Mouse (Mus musculus) right cerebral cortex, adult 2 months (tissue): Measurements from ENCODE around the gene Bad.

Source experiments
- DNase-seq, 2 experiments: peaks; one replicate each; pipeline ENCODE4 v3.0.0; 2021 to 2022; ENCODE audit warnings: low spot score in 2 of 2

The Bad gene

DNA sequence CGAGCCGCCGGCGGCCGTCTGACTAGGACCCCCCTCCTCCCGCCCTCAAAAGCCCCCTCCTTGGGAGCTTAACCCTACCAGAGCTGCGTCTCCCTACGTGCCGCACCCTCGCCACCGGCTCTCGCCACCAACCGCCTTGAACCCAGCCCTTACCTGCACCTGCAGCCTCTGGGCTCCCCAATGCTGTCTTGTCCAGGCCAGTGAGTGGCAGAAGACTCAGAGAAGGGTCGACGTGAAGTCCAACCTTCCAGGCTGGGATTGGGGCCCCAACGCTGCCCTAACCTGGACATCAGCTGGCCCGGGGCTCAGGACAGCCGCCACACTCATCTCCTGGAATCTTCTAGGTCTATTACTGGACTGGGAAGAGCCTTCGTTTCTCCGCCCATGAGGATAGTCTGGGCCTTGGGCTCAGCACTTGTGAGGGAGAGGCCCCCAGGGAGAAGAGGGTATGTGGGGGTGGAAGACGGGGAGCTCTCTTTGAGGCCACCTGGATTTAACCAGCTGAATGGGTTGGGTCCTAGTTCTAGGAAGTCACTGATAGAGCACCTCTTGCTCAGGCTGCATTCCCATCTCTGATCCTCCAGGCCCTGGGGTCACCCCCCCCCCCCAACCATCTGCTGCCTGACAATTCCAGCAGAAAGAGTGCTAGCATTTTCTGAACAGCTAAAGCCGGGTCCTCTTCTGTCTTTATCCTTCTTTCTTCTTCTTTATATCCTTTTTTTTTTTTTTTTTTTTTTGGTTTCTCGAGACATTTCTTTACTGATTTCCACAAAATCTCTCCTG lies 7.3 kb upstream of the Bad start, which contains the start of gene Kcnk4:
Gene Kcnk4, minus strand, starts transcription at position 321 of the 783 bp plus-strand sequence.
- DNase-seq, result no peak

DNA sequence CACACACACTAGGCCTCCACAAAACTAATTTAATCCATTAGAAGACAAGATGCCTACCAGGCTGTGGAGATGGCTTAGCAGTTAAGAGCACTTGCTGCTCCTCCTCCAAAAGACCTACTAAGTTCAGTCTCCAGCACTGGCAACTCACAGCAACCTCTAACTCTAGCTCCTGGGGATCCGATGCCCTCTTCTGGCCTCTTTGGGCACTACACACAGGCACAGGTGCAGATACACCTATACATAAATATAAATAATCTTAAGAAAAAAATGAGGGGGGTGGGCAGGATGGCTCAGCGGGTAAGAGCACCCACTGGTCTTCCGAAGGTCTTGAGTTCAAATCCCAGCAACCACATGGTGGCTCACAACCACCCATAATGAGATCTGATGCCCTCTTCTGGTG lies 5.4 kb upstream of the Bad start:
- DNase-seq, result no peak

DNA sequence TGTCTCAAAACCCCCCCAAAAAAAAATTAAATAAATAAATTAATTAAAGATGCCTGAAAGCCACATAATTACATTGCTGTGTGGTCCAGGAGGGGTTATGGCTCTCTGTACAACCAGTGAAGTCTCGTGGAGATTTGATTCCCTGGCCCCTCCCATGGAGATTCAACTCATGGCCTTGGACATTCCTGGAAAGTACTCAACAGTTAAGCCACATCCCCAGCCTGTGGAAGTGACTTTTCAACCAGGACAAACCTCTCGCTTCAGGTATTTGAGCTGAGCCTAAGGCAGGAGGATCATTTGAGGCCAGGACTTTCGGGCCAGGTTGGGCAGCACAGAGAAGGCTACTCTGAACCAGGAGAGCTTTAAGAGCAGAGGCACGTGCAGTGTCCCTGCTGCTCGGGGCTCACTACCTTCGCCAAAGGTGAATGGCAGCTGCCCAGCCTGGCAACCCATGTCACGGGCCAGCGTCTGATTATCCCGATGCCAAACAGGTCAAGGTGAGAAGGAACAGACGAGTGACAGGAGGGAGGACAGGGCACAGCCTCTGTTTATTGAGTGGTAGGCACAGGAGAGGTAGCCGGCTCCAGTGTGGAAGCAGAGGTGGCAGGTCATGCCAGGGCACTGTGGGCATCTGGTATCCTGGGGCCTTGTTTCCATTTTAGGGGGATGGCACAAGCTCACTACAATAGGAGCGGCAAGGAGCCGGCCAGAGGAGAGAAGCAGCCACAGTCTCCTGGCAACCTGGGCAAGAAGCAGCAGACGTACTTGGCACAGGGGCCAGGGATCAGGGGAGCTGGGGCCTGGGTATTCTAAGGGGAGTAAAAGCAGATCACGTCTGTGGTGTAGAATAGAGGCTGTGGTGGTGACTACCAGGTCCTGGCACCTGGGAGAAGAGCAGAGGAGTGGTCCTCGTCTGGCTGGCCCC lies 3.9 kb upstream of the Bad start:
- no peak for DNase-seq

DNA sequence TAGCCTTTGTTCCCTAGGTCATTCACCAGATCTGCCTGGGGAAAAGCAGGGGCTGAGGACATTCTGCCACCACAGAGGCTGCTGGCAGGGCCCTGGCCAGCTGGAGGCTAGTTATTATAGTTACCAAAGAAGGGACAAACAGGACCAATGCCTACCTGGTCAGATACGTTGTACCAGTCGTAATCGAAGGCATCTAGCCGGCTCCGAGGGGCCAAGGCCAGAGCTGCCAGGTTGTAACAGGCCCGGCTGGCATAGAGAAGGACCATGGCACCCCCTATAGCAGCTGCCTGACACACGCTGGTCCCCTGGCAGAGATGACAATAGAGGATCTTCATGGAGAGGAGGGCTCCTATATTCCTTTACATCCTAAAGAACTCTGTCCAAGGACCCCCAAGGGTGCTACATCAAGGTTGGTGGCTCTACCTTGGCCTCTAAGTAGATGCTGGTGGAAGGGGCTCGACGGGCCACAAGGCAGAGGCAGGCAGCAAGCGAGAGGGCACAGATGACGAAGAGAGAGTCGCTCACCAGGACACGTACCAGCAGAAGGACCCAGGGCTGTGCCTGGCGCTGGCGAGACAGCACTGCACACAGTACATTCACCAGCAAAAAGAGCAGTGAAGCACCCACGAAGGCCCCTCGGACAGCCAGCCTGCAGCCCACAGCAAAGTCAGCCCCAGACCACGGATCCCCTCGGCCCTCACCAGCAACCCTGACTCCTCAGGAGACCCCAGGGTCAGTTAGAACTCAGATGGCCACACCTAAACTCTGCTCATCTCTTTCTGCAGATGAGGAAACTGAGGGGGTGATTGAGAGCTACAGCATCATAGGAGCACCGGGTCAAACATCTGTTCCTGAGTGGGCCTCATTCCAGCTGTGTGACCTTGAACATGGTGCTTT lies 2.3 kb upstream of the Bad start:
- no peak for DNase-seq

DNA sequence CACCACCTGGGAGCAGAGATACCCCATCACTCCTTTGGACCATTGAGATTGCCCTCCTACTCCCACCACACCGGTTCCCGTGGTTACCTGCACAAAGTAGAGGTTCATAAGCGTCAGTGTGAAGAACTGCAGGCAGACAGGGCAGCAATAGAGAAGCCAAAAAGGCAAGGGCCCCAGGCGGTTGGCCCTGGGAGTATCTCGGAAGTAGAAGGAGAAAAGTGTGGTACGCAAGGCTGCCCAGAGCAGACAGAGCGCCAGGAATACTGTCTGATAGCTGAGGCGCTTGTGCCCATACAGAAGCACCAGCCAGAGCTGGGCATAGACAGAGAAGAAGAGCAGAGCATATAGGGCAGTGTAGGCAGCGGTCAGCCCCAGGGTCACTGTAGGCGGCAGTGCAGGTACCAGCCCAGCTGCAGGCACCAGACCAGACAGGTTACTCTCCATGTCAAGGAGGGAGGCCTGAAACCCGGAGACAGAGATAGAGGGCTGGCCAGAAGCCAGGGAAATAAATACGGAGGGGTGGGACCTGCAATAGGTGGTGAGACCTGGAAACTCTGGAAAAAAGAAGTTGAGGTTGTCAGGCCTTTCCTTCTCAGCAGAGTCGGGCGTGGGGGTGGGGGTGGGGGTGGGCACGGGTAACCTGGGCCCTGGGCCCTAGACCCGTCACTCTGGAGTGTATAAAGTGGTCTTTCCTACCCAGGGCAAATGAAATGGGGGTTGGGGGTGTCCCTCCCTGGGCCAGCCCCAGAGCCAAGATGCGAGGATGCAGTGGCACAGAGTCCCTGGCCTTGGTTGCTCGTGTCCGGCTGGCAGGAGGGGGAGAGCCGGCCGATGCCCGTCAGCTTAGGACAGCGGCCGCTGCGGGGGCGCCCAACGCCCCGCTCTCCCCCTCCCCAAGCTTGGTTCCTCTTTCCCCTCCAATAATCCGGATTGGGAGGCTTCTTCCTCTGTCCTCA lies 987 bp upstream of the Bad start:
- no peak for DNase-seq

DNA sequence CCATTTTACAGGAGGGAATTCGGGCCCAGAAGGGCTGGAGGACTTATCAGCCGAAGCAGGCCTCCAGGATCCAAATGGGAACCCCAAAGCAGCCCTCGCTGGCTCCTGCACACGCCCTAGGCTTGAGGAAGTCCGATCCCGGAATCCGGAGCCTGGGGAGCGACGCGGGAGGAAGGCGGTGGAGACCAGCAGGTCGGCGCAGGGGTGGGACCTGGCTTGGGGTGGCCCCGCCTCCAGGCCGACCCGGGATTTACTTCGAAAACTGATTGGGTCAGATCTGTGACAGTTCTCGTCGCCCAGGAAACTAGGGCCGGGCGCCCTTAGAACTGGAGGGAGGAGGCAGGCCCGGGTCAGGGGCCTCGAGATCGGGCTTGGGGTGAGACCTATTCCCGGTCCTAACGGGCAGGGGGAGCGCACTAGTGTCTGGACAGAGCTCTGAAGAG lies 609 bp downstream of the Bad start, which contains the start of gene Gpr137:
Gene Gpr137, minus strand, starts transcription at position 232 of the 443 bp plus-strand sequence.
- DNase-seq, result peak; percentile 93 to 94

DNA sequence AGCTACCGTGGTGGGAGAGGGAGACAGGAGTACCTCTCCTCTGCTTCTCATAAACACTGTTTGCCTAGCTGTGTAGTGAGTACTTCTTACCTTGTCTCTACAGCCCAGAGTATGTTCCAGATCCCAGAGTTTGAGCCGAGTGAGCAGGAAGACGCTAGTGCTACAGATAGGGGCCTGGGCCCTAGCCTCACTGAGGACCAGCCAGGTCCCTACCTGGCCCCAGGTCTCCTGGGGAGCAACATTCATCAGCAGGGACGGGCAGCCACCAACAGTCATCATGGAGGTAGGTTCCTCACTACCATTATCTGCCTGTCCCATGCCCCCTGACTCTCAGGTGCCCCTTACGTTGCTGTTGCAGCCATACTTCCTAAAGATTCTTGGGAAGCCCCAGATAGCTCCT lies 1.1 kb downstream of the Bad start:
- no peak for DNase-seq

DNA sequence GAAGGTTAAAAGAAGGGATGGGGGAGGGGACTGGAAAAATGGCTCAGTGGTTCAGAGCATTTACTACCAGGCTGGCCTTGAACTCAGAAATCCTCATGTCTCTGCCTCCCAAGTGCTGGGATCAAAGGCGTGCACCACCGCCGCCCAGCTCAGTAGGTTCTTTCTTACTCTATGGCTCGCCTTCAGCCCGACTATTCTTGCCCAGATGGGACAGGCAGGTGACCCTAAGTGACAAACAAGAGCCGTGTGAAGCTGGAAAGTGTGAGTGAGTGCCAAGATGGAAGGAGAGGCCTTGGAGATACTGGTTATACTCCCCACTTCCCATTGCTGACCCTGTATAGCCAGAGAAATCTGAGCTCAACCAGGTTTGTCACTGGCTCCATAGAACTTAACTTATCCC lies 2.0 kb downstream of the Bad start:
- no peak for DNase-seq

DNA sequence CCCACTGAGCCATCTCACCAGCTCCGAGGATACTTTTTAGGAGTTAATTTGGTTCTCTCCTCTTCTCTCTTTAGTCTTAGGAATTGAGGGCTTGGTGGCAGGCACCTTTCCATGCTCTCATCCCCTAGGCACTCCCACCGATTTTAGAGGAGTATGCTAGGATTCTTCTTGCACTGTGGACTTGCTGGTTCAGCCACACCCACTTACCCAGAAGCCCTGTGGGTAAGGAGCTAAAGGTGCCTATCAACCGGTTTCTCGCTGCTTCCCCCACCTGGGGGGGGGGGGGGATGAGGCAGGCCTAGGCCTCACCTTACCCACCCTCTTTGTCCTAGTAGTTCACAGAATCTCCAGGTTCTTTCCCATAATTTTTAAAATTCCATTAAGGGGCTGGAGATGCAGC lies 6.1 kb downstream of the Bad start:
- no peak for DNase-seq

DNA sequence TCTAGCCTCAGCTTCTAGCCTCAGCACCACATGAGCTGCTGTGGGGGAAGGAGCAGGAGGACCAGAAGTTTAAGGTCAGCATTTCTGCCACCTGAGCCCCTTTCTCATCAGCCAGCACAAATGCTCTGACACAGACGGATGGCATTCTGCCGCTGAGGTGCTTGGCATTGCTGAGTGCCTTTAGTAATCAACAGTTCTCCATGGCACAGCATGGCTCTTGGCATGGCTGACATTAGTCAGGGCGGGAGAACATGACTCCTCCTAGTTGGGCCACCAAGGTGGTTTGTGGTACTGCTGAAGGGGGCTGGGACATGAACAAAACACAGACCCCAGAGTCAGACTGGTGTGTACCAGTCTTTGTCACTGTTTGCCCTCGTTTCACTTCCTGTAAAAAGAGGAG lies 6.5 kb downstream of the Bad start:
- no peak for DNase-seq

DNA sequence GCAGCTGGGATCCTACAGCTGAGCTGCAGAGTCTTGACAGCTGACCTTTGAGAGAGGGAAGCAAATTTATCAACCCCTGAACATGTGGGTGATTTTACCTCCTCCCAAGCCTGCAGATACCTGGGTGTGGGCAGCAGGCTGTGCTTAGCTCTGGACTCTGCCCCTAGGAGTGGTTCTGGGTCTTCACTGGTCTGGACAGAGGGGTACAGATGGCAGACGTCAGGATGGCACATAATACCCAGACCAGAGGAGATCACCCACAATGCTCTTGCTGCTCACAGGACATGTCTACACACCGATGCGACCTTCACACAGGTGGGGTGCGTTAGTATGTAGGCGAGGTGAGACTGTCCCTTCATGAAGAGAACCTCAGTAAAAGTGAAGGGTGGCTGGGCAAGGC lies 7.9 kb downstream of the Bad start:
- no peak for DNase-seq

DNA sequence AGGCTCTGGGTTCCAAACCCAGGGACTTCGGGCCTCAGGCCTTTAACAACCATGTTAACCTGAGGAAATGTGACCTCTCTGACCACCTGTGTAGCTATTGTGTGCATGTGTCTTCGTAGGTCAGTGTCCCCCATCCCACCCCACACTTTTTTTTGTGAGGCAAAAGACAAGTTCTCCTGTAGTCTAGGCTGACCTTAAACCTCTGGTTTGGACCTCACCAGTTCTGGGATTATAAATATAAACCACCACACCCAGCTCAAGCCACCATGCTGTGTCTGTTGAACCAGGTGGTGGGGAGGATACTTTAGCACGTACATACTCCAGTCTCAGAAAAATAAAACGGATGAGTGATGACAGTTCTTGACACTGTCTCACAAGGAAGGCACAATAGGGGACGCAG lies 8.3 kb downstream of the Bad start:
- no peak for DNase-seq

DNA sequence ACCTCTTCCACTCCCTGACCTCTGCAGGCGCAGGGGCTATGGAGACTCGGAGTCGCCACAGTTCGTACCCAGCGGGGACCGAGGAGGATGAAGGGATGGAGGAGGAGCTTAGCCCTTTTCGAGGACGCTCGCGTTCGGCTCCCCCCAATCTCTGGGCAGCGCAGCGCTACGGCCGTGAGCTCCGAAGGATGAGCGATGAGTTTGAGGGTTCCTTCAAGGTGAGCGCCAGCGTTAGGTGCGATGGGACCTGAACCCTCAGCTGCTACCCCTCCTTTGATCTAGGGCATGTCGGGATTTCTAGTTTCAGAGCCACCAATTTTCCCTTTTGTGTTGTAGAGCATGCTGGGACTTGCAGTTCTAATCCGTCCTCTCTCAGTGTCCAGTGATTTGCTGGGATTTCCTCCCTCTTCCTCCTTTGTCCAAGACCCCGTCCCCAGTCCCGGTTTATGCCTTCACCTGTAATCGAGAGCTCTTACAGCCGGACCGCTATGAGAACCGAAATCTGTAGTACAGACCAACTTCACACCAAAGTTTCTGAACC lies 9.0 kb downstream of the Bad start:
- peak; percentile 64 to 72 for DNase-seq

DNA sequence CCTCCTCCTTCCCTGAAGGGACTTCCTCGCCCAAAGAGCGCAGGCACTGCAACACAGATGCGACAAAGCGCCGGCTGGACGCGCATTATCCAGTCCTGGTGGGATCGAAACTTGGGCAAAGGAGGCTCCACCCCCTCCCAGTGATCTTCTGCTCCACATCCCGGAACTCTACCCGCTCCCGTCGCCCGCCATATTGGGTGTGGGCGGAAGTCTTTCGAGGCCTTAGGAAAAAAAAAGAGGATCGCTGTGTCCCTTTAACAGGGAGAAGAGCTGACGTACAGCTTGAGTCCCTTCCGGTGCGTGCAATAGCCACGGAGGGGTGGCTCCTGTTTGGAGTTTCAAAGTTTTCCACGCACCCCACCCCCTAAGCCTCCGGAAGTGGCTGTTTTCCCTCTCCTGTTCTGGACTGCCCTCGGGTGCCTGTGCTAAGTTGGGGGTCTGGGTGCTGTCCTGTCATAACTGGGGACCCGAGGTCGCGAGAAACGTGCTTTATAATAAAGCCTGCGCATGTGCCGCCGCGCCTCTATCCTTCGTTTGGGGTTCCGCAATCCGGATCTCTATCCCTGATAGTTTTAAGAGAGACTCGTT lies 9.8 kb downstream of the Bad start:
- DNase-seq, result peak; percentile 93 to 96

DNA sequence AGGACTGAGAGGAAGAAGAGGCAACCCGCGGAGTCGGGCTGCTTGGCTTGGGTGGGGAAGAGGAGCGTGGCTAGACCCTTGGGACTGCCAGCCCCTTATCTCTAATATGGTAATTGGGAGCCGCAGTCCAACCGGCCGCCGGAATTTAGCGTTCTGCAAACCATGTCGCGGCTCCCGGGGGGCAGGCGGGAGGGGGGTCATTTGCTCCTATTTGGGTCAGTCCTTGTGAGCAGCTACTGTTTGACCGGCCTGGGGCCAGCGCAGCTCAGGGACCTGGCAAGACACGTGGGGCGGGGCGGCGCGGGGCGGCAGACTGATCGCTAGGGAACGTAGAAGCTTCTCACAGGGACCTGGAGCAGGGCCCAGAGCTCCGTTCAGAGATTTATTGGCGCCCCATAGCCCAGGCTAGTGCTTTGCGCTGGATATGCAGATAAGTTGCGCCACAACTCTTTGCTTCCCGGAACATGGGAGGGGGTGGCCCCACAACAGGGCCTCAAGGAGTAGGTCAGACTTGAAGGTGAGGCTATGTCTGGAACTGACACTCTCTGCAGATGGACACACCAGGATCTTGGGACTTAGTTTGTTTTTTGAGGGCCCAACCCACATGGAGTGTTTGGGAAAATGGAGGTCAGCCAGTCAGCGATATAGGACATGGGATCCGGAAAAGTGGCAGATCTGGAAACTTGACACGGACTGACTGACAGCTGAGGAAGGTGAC lies 10.5 kb downstream of the Bad start:
- DNase-seq, result peak; percentile 60 to 73

DNA sequence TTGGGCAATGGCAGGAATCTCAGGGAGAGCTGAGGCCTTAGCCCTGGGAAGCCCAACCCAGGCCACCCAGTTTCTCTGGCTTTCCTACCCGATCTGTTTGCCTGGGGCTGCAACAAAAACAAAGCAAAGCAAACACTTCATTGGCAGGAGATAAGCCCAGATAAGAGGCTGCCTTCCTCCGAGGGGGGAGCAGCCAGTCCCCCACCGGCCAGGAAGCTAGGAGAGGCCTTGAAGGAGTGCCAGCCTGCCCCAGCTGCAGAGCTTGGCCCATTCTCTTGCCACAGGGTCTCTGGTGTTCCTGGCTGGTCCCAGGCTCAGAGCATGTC lies 11.0 kb downstream of the Bad start:
- DNase-seq, result no peak

DNA sequence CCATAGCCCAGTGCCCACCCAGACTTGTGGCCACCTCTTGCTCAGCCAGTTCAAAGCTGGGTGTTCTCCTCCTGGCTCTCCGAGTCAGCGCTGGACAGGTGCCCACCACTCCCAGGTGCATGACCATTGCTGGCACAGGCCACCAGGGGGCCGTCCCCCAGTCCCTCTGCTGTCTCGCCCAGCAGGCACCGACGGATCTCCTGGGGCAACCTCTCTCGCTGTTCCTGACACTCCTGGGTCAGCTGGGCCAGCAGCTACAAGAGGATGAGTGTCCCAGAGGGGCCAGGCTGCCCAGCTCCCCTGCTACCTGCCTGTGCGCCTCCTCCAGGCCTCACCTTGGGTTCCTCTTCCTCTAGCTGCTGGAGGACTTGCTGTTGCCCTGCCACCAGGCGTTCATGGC lies 12.4 kb downstream of the Bad start:
- DNase-seq, result no peak

DNA sequence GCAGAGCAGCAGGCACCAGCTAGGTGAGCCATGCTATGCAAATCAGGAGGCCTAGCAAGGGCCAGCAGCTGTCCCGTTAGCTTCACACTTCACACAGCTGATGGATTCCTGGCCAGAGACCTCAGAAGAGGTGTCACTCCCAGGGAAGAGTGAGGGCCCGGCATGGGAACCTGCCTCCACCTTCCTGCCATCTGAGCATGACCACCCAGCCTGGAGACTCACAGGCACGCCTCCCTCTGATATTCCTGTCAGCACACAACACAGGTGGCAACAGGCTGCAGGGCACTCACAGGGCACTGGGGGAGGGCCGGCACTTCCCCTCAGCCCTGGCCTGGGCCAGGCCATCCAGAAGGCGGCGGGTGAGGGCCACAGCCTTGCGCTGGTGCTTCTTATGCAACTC lies 13.8 kb downstream of the Bad start:
- no peak for DNase-seq

DNA sequence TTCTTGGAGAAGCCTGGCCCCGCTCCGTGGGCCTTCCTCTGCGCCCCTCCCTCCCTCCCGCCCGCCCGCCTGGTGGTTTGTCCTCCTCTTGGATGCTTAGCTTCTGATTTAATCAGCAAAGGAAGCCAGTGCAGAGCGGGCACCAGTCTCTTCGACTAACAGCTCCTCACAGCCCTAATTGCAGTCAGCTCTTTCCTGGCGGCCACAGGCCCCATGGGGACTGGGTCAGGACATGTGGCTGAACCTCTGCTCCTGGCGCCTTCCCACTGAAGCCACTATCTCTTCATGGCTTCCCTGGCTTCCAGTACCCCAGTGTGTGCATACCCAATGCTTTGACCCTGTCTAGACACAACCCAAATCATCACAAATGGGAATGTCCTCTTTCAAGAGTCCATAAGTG lies 14.8 kb downstream of the Bad start:
- DNase-seq, result no peak
